Mouse (Mus musculus) megakaryocyte progenitor cell, adult 5-6 weeks (primary cell): ENCODE results near the gene Fndc3b. TPM values are rescaled to one million over a fixed set of nuclear protein-coding genes. Genes with fewer than 3 reads are reported as not detected.

Experiments
- ATAC-seq: replicated peaks from 2 replicates; pipeline ENCODE4 v1.8.0; 2016; ENCODE audit warnings: mild to moderate bottlenecking, moderate TSS enrichment, inconsistent platforms; ENCODE audit not compliant: poor library complexity
- total RNA-seq, 2 experiments: library from RNA; stranded (forward) in 1 of 2; stranded (reverse) in 1 of 2; fragments of 157-497, 149-512 nt in 1 of 2; fragments of 200-1000 nt in 1 of 2; gene quantifications; 2 replicates each; pipeline versions ENCODE4 v1.2.3 to v1.2.4; 2015 to 2017

The Fndc3b gene
- total RNA-seq, 2 experiments from 2014 or later, result 14.2 to 40.6 TPM

DNA sequence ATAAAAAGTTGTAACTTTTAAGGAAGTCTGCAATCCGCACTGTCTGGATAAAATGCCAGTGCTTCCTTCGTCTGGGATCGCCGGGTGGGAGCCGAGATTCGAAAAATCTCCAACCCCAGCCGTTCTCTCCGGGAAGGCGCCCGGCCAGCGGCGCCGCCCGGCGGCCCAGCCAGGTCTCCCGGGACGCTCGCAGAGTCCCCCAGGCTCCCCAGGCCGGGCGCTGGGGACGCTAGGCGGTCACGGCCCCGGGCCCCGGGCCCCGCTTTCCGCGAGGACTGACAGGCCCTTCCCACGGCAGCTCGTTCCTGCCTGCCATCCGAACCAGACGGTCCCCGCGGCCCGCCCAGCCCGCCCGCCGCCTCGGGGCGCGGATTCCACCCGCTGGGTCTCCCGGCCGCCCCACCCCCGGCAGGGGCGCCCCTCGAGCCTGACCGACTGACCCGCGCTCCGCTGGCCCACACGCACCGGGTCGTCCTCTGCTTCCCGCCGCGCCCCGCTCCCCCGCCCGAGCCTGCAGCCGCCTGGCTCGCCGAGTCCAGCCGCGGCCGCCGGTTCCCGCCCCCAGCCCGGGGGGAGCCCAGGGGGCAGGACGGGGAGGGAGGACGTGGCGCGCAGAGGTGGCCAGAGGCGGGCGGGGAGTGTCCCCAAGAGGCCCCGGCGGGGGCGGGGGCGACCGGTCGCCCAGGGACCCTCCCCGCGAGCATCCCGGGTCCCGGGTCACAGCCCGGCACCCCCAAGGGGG is 1.0 kb downstream of the Fndc3b start:
- peak; percentile 38 for ATAC-seq

DNA sequence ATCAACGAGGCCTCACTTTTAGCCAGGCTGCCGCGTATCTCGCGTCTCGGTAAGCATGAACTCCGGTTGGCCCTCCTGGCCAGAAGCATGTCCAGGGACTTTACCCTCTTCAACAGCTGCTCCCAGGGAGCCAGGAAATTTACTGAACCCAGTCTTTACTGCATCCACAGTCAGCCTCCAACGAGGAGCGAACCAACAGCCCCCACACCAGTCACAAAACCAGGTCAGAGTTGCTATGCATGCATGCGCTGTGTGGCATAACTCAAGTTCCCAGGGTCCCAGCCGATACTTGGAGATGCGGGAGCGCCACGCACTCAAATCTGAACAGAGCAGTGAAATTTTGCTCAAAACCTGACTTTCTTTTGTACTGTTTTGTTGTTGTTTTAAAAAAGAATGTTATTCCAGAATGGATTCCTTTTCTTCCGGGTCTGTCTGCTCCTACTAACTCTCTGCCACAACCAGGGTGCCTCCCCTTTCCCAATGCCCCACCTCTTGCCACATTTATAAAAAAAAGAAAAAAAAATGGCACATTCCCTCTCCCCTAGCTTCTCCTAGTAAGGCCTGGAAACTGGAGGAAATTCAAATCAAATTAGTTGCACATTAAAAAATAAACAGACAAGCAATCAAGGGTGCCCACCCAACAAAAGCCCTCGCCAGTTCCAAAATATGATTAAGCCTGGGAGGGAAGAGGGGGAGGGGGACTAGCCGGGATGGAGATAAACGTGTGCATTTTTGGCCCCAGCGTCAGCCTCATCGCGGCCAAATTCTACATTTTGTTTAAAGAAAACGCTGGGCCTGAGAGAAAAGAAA is 1.8 kb downstream of the Fndc3b start:
- no peak for ATAC-seq

DNA sequence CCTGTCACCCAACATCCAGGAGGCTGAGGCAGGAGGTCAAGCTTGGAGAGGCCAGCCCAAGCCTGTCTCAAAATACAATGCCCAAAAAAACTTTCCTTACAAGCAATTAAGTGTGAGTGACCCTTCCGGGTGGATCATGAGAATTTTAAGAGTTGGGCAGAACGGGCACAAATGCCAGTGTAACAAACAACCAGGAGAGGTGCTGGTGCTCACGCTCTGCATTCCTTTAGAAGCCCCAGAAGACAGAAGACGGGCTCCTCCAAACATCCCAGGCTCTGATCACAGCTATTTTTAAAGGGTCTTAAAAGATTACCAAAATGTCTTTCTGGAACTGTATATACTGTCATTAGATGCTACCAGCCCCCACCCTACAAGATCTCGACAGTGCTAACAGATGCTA is 2.5 kb downstream of the Fndc3b start:
- no peak for ATAC-seq

DNA sequence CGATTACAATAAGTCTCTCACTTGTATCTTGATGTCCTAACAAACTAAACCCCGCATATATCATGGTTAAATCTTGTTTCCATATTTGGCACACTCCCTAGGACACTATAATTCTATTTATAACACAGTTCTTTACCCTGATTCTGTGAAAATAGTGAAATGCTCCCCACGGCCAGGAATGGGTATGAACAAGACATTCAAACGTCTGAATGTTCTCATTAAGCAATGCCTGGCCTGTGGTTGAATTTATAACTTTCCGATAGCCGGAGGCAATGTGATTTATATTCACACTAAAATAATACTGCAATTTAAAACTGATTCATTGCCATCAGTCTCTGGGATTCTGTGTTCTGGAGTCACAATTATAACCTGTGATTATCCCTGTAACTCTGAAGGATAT is 5.3 kb downstream of the Fndc3b start:
- ATAC-seq, result no peak

DNA sequence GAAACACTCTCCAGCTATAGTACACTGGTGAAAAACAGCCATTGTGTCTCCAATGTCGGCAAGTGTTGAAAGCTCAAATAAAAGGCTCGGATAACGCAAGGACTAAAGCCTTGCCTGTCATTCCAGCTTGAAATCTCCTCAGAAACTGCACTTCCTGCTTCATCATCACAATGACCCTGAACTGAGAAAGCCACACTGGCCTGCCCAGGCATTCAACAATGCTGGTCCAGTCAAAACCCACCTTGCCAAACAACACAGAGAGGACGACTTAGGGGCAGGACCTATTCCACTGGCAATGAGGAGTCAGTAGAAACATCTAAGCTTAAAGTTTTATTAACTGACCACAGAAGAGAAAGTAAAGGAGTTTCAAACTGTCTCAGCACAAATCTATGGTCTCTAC is 6.1 kb downstream of the Fndc3b start:
- no peak; the same call in 1 of the 2 replicates for ATAC-seq

DNA sequence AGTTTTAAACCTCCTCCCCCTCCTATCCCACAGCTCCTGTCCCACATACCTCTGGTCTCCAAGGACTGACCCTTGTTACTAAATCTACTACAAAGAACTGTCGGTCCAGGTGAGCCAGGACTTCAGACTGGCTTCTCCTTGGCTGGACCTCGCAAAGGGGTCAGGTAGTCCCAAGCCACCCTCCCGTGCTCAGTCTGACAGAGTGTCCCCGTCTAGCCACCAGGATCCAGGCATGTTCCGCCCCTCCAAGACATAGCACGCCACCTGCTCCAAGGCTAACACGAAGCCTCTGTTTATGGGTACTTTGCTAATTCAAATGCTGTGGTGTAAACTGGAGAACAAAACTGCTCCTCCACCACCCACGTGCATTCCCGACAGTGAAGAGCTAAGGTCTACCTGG is 6.5 kb downstream of the Fndc3b start:
- no peak for ATAC-seq

DNA sequence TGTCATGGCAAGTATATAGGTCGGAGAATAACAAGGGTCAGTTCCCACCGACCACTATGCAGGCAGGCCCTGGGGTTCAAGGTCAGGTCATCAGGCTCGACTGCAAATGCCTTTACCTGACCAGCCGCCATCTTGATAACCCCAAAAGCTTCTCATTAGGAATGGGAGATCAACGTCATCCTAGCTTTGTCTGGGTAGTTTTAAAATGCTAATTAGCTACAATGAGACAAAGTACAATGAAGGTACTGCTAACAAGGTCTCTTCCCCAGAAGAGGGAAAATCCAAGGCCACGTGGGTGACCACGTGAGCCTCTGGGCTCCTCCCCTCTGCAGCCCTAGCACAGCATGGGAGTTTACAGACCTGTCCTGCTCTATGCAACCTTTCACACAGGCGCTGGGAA is 7.6 kb downstream of the Fndc3b start:
- ATAC-seq, result no peak

DNA sequence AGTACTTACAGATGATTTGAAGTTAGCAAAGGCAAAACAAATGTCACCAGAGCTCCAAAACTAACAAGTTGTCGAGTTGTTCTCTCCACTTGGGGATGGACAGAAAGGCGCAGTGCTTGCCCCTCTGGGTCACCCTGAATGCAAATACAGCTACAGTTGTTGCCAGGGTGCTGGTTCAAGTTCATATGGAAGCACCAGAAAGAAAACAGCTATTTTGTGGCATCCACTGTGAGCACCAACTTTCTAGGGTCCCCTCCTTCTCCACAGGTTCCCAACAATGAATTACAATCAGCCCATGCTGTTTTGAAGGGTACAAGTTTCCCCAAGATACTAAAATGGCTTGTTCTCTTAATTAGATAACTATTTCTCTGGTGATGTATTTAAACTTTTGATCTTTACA is 8.0 kb downstream of the Fndc3b start:
- ATAC-seq, result no peak

DNA sequence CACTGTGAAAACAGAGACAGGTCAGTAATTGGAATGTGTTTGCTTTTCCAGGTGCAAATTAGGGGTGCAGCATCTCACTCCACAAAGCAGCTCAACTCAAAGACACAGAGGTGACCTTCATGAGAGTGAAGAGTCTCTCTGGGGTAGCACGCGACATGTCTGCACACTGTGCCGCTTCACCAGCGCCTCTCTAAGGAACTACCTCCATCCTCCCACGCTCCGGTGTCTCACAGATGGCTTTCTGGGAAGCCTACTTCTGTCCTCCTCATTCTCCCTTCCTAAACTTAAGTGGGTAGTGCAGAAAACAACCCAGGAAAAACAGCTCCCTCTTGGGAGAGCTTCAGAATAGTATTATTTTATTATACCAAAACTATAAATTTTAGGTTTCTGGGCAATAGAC is 12.4 kb downstream of the Fndc3b start:
- no peak for ATAC-seq

DNA sequence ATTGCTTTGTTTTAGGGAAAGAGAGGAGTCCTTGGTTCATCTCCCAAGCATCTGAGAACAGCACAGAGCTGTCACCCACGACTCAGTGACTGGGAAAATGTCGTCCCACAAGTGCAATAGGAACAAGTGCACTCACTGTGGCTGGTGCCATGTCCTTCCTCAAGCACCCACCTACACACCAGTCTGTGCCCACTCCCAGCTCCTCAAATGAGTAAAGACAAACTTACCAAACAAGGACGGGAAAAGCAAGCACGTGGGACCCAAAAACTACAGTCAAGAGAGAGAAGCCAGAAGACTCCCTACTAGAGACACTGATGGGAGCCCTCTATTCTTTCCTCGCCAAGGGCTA is 14.7 kb downstream of the Fndc3b start:
- ATAC-seq, result no peak

DNA sequence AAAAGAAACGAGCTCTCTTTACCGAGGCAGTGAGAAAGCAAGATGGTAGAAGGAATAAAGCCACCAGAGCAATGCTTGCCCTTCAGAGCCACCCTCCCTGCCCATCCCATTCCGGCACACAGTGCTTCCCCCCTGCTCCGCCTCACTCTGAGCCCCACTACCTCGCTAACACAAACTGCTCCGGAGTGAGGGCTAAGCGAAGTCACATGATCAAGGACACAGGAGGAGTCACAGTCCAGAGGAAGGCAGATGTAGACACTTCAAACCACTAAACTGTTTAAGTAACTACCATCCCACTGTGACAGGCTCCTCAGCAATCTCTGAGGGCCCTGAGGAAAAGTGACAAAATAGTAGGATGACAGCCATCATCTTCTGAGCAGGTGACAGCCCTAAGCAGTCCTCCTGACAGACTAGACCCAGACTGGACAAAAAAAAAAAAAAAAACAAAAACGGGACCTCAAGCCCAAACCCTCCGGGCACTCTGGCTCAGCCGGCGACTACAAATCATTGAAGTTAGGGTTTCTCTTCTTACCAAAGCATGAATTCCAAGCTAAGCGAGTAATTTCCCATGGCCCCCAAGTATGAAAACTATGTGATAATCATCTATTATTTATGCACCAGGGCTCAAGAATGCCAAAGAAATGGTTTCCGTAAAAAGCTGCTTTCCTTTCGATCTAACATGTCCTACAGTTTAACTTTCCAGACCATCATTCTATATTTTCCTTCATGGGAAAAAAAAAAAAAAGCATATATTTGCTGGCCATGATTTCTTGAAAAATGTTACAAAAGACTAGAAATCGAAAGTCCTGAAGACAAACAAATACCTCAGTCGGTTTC is 15.3 kb downstream of the Fndc3b start:
- ATAC-seq, result peak; percentile 39; the same call in 1 of the 2 replicates

DNA sequence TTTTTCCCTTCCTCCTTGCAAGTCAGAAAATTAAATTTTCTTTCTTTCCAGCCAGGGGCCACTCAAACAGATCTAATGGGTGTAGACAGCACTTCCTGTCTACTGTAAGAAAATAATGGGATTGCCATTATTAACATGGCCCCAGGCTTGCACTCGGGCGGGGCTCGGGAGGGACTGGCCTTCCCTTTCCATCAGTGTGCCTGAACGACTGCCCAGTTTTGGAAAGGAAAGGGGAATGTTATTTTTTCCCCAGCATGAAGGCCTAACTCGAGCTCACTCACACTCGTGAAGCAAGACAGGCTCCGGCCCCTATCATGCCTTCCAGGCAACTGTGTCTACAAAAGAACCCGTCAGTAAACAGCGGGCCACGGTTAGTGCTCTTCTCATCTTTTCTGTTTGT is 16.5 kb downstream of the Fndc3b start:
- no peak for ATAC-seq

DNA sequence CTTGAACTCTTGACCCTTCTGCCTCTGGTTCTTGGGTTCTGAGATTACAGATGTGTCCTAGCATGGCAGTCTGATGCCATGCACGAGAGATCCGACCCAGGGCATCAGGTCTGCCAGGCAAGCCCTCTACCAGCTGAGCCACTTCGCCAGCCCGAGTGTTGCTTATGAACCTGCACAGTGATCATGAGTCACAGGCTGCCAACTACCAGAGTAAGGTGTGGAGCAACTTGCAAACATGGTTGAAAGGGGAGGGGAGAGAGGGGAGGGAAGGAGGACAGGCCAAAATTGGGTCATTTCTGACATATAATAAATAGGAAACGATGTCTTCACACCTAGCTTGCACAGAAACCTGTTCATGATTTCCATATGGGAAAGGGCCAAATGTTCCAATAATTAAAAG is 17.0 kb downstream of the Fndc3b start:
- ATAC-seq, result 0 out of 2 replicates have a peak, but pooled peaks have one; percentile 12

DNA sequence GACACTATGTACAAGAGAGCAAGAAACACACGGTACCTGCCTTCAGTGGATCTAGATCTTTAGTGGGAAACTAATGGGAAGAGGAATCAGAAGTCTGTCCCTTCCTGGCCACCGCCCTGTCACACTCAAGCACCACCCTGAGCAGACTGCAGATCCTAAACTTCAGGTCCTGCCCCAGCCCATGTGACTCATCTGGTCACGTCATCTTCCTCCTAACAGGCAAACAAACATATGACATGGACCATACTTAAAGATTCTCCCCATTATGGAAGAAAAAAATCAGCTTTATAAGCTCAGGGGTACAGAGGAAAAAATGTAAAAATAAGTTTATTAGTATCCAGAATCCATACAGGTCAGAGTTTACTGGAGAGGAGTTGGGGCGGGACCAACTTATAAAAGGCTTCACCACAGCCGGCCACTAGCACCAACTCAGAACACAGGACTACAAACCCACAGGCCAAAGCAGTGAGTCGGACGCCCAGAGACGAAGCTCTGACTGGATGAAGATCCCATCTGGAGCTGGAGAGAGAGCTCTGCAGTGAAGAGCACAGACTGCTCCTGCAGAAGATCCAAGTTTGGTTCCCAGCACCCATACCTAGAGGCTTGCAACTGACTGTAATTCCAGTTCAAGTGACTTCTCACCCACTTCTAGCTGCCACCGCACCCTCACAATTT is 19.5 kb downstream of the Fndc3b start:
- ATAC-seq, result no peak

DNA sequence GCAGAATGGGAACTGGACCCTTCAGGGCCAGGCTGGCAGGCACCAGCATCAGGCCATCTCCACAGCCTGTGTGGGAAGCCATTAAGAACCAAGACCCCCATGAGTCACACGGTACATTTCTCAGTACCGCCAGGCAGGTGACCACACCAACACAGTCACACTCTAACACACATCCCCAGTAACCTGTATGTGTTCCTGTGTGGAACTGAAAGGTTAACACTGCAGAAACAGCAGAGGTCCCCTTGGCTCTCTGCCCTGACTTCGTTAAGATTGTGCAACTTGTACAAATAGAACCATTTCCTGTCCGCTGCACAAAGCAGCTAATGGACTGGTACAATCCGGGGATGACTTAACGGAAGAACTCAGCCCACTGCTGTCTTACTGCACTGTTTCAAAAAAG is 21.1 kb downstream of the Fndc3b start:
- peak; percentile 66 for ATAC-seq

DNA sequence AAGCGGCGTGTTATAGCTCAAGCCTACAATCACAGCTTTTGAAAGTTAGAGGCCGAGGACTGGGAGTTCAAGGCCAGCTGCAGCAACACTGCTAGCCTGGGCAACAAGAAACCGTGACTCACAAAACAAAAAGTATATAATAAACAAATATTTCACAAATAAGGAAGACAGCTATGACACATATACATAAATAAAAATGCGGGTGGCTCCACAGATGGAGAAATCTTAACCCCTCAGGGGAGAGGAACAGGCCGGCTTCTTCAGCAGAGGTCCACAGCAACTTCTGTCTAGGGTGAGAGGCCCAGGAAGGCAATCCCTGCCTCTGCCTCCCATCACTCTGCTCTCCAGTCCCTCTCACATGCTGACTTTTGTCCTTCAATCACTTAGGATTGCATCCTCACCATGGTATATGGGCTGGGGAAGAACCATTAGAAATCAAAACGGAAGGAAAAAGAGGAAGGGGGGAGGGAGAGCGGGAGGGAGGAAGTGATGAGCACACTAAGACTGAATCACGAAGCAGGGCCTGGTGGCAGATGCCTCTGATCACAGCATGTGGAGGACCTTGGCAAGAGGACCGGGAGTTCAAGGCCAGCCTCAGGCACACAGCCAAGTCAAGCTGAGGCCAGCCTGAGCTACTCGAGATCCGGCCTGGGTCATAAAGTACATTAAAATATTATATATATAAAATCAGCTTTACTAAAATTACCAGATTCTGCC is 21.8 kb downstream of the Fndc3b start:
- peak; percentile 70 for ATAC-seq

DNA sequence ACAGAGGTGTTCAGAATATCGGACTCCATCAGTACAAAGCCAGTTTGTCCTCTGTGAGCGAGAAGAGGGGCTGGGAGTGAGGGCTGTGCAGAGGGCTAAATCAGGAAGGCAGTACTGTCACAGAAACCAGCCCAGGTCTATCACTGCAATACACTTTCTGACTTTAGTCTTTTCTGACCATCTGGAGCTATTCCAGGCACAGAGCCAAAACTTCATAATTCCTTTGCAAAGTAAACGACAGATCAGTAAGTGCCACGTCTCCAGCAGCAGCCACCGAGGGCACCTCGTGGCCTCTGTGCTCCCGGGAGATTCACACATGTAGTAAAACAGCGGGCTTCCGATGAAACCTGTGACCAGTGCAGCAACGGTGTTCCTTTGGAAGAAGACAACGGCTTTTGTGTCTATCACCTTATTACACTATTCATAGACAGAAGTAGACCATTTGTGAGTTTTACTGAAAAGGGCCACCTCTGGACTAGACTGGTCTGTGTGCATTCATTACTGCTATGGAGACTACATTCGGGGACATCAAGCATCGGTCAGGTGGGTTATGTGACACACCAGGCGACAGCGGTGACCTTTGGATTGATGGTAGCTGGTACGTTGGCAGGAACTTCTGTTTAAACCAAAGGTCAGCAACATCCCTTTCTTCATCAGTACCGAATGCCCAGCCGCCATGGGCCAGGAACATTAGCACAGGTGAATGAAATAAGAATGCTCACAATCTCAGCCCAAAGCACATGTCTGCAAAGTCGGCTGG is 24.2 kb downstream of the Fndc3b start:
- ATAC-seq, result no peak

DNA sequence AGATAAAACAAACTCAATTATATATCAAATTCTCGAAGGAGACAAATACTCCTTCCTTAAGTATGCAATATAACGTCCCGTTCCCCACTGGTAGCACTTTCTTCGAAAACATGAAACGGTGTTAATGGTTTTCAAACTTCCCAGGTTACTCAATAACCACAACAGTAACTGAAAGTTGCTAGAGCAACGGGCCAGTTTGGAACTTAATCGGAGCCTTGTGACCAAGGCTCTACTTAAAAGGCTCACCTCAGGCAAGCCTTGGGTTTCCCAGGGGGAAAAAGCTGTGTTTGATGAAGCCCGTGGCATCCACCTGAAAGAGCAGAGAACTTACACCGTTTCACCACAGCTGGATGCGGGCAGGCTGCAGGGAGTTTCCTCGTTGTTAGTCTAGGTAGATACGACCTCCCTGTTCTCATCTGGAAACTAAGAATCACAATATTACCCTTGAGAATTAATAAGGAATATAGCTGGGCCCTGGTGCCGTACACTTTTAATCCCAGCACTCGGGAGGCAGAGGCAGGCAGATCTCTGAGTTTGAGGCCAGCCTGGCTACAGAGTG is 25.4 kb downstream of the Fndc3b start:
- ATAC-seq, result peak; percentile 18

DNA sequence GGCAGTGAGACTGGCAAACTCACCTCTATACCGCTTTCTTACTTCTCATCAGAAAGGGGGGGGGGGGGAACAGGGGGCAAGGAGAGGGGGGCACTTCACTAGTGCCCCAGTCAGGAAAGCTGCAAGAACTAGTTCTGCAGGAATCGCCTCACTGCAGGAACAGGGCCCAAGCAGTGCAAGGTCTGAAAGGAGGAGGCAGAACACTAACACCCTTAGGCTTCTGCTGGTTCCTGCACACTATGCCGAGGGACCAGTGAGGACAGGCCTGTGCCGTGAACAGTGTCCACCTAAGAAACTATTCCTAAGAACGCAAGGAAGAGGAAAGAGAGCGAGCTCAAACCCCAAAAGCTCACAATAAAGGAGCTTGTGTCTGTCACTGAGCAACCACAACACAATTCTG is 26.0 kb downstream of the Fndc3b start:
- no peak for ATAC-seq
